Mouse (Mus musculus): ENCODE measurements around the gene Ube3c.
"Not testable (repeated sequence)": the region's sequence is repeated elsewhere in the genome, so short reads cannot be mapped to it uniquely, and the experiment has no call there.

Gene Ube3c

GRCm38 (mm10) chr5:29568848-29569377 is at the start of gene Ube3c:
TSS of gene Ube3c (plus strand) at chr5:29569242.
- DNase-seq (ENCODE audit: low read depth, low spot score) = peak; percentile 98

DNA sequence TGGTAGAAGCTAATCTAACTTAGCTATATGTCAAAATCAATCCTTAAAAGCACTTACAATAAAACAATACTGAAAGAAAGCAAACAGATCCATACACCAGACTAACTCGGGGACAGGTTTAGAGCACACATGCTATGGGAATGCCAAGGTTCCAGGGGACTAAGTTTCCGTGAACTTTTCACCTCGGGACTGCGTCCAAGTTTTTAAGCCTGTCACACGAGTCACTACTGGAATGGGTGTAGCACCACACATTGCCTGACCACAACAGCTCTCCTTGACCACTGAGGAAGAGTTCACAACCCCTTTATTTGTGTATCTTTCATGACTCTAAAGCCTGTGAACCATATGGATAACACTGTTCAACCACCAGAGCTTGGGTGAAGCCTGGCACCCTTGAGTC is 8.9 kb upstream of the Ube3c start:
- DNase-seq (ENCODE audit: low read depth, low spot score) = no peak

- no peak for DNase-seq (ENCODE audit: low read depth, low spot score)
Measured at GRCm38 (mm10) chr5:29560667-29561066, 8.4 kb upstream of the Ube3c start.

DNA sequence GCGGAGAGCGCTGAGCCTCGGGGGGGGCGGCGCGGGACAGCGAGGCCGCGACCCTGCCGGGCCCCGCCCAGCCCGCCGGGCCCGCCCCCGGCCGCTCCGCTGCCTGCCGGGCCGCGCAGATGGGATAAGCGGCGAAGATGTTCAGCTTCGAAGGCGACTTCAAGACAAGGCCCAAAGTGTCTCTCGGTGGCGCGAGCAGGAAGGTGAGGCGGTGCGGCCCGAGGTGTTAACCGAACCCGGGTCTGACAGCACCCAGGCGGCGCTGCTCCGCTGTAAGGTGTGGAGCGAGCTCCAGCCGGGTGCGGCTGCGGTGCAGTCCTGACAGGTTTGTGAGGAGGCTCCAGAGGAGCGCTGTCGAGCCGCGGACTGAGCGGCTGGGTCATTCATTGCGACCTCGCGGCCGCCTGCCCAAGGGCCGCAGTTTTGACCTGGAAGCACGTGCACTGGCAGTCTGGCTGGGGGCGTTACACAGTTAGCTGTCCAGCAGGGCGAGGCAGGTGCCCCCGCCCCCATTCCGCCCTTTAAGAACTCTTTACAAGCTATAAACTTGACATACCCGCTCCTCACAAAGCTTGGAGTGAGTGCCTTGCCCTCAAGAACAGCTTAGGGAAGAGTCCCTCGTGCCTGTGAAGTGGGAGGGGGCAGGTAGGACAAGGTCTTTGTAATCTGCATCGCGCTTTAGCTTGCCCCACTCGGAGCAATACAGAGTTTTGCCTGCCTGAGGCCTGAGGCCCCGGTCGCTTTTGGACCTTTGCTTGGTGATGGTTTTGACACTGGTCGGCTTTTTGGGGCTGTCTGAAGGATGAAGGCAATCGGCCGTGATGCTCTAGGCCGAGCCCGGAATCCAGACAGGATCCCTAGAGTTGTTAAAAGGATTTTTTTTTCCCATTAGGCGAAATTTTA is 587 bp downstream of the Ube3c start:
- DNase-seq (ENCODE audit: low read depth, low spot score) = peak; percentile 53

DNA sequence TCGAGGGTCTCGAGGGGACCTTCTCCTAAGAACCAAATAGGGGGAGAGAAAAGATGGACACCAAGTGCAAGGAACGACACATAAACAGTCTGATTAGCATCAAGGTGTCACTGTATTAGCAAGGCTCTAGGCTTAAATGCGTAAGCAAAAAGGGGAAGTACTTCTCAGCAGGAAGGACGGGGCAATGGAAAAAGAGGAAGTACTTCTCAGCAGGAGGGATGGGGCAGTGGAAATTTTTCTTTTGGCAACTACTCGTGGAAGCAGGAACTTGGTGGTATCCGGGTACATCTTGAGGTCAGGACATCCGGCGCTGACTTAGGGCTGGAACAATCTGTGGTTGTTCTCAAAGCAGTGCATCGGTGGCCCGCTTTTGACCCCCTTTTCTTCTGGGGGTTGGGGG is 5.2 kb downstream of the Ube3c start:
- not testable (repeated sequence) for DNase-seq (ENCODE audit: low read depth, low spot score)

DNA sequence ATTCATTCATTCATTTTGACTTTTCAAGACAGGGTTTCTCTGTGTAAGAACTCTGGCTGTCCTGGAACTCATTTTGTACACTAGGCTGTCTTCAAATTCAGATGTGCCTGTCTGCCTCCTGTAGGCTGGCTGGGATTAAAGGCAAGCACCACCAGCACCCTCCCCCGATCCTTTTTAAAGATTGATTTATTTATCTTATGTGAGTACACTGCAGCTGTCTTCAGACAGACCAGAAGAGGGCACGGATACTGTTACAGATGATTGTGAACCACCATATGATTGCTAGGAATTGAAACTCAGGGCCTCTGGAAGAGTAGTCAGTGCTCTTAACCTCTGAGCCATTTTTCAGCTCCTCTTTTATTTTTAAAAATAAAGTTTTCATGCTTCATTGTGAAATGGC is 6.0 kb downstream of the Ube3c start:
- DNase-seq (ENCODE audit: low read depth, low spot score) = peak; percentile 20

DNA sequence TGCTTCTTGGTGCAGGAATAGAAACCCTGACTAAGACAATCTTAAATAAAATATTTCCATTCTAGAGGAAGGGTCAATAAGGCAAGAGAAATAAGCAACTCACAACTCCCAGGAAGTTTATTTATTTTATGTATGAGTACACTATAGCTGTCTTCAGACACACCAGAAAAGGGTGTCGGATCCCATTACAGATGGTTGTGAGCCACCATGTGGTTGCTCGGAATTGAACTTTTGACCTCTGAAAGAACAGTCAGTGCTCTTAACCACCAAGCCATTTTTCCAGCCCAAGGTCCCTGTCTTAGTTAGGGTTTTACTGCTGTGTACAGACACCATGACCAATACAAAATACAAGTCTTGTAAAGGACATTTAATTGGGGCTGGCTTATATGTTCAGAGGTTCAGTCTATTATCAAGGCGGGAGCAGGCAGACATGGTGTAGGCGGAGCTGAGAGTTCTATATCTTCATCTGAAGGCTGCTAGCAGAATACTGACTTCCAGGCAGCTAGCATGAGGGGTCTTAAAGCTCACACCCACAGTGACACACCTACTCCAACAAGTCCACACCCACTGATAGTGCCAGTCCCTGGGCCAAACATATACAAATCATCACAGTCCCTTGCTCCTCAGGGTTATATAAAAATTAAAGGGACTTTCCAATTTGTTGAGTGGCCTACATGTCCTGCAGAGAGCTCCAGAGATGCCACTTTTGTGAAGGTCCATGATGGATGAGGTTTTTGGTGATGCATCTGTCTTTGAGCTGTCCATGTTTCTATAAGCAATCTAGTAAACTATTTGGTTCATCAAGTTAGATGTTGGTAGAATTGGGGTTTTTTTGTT is 9.0 kb downstream of the Ube3c start:
- DNase-seq (ENCODE audit: low read depth, low spot score) = no peak

GRCm38 (mm10) chr5:29583880-29584595 is 15.0 kb downstream of the Ube3c start:
- no peak for DNase-seq (ENCODE audit: low read depth, low spot score)

GRCm38 (mm10) chr5:29592161-29592560 is 23.1 kb downstream of the Ube3c start:
- not testable (repeated sequence) for DNase-seq (ENCODE audit: low read depth, low spot score)

DNA sequence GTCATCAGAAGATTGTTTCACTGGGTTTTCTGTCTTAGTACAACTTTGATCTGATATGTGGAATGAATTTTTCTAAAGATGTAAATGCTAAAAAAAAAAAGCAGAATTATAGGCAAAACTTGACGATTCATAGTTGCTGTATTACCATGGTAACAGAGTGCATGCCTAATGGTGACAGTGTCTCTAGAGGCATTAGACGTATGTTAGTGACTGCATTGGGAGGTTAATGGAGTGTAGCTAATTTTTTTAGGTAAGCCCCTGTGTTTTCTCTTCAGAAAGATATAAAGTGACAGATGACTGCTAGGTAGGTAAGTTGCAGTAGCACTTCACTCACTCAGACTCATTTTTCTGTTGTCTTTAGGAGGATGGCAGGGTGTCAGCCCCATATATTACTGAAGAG is 37.5 kb downstream of the Ube3c start:
- DNase-seq (ENCODE audit: low read depth, low spot score) = no peak

DNA sequence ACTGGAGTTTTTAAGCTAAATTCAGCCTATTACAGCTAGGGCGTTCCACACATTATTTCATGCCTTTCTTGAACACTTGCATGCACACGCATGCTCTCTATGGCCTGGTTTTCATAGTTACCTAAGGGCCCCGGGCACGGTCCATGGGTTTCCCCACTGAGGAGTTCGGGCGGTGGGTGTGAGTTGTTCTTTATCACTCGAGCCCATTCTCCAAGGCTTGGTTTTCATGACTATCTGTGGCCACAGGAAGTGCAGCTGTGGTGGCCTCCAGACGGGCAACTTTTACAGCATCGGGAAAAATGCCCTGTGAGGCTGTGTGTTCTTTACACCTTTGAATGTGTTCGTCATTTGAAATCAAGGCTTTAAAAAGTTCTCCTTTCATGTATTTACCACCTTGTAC is 56.6 kb downstream of the Ube3c start:
- no peak for DNase-seq (ENCODE audit: low read depth, low spot score)

GRCm38 (mm10) chr5:29629941-29630340 is 60.9 kb downstream of the Ube3c start:
- DNase-seq (ENCODE audit: low read depth, low spot score) = no peak

DNA sequence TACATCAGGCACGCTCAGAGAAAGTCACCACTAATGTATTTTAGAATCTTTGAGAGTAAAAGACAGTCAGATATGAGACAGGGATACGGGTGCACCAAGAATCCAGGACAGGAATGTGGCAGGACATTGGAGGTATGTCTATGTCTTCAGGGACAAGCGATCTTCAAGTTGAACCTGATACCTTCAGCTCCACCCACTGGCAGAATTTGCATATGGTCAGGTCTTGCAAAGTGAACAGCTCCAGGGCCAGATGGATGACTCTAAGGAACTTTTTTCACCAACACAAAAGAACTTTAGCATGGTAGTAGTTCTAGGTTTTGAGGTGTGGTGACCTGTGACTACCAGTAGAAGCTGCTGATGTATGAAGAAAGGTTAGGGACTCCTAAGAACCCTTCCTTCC is 62.7 kb downstream of the Ube3c start:
- no peak for DNase-seq (ENCODE audit: low read depth, low spot score)

GRCm38 (mm10) chr5:29636298-29636697 is 67.3 kb downstream of the Ube3c start:
- DNase-seq (ENCODE audit: low read depth, low spot score) = no peak

DNA sequence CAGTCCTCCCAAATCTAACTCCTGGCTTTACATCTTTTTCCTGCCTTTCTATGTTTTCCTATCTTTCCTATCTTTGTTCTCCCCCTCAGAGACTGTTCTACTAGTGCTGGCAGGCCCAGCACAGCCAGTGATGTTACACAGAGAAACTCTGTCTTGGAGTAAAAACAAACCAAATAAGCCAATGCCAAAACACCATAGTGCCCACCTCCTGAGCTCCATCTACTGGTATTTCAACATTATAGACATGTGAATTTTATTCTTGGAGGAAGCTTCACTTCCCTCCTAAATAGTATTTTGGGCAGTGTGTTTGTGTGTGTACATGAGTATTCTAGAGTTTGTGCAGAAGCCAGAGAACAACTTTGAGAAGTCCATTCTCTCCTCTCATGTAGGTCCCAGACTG is 67.8 kb downstream of the Ube3c start:
- DNase-seq (ENCODE audit: low read depth, low spot score) = no peak

DNA sequence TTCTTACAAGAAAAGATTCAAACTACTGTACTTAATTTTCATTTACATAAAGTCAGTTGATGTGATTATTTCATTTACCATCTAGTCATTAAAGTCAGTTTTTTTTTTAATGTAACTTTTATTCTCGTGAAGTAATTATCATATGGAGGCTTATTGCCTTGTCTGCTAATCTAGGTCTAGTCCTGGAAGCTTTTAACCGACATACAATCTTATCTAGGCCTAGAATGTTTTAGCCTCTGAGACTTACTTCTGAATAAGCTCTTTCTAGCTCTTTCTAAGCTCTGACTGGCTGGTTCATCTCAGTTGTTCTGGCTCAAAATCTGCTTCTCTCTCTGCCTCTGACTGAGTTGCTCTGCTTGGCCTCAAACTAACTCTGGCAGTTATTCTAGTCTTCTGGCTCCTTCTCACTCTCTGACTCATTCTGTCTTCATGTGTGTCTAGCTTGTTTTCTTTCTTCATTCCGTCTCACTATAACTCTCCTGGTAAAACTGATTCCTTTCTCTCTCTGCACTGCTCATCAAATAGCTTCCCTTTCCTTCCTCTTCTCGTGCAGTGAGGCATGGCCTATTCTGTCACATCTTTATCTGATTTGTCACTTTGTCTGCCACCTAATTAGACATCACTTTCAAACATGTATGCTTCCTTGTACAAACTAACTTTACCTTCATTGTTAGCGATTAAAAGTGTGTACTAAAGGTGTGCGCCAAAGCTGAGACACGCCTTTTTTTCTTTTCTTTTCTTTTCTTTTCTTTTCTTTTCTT is 72.3 kb downstream of the Ube3c start:
- DNase-seq (ENCODE audit: low read depth, low spot score) = no peak

- DNase-seq (ENCODE audit: low read depth, low spot score) = no peak
Measured at GRCm38 (mm10) chr5:29651696-29652095, 82.7 kb downstream of the Ube3c start.

DNA sequence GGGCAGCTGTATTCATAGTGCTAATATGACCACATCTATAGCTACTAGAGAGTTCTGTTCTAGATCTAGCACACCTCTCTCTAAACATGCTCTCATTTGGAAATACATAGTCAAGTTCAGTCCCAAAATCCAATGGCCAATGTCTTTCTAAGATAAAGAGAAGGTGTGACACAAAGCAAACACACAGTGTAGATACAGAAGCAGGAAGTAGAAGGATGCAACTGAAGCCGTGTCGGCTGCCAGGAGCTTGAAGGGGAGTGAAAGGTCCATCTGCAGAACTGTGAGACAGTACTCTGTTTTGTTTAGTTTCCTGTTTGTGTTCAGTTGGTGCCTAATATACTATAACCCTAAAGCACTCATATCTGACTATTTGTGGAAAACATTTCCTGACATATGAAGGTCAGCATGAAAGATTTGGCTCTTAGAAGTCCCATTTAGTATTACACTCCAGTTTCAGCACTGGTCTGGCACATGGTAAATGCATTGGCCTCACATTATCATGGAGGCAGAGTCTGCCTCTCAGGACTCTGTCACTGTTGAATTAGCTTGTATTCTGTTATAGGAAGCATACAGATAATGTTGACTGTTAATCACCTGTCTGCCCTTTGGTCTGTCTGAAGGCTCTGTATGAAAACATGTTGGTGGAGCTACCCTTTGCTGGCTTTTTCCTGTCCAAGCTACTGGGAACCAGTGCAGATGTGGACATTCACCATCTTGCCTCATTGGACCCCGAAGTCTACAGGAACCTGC is 88.7 kb downstream of the Ube3c start:
- no peak for DNase-seq (ENCODE audit: low read depth, low spot score)

DNA sequence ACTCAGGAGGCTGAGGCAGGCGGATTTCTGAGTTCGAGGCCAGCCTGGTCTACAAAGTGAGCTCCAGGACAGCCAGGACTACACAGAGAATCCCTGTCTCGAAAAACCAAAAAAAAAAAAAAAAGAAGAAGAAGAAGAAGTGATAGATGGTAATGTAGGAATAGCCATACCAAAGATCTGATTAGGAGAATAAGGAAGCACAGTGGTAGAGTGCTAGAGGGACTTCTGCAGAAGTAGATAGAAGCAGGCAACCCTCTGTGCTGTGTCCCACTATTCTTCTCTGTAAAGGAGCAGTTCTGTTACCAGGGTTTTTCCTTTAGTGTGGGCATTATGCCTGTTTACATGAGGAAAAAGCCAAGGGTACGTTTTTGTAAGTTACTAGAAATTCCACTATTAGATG is 92.2 kb downstream of the Ube3c start:
- DNase-seq (ENCODE audit: low read depth, low spot score) = not testable (repeated sequence)

GRCm38 (mm10) chr5:29665391-29665790 is 96.3 kb downstream of the Ube3c start:
- DNase-seq (ENCODE audit: low read depth, low spot score) = no peak
